Mouse (Mus musculus) erythroblast, embryonic 14.5 days (primary cell): ENCODE results near the gene Tead1.

ENCODE experiments used
- GATA1 ChIP-seq: IDR thresholded peaks from 2 replicates; pipeline ENCODE4 v1.6.1; 2012; ENCODE audit warnings: low read length, inconsistent platforms, mixed read lengths
- TAL1 ChIP-seq: IDR thresholded peaks from 3 replicates; pipeline ENCODE4 v1.6.1; 2012; ENCODE audit warnings: low read length, inconsistent platforms, mixed read lengths

GRCm38 (mm10) chr7:112810752-112811151 is 131.6 kb downstream of the Tead1 start:
- TF ChIP-seq GATA1 (no peak), TAL1 (no peak)
